Mouse (Mus musculus) left cerebral cortex, postnatal 36 days (tissue): ENCODE results near the gene Pigc. TPM values are rescaled to one million over a fixed set of nuclear protein-coding genes. Genes with fewer than 3 reads are reported as not detected.

Experiments used
- DNase-seq, 2 experiments: peaks; one replicate each; pipeline ENCODE4 v3.0.0; 2021 to 2022; ENCODE audit warnings: low spot score in 2 of 2, mixed read lengths in 1 of 2
- intact Hi-C: fragments of 180-260 bp; cut with DNase I; formaldehyde crosslinking; loops from one replicate; pipeline ENCODE4 v1.15.1; 2025
- total RNA-seq, 2 experiments: library from RNA; stranded (reverse); gene quantifications; 2 replicates each; pipeline ENCODE4 v1.2.3; 2021

The Pigc gene
- total RNA-seq, 2 experiments from 2014 or later = 12.3 to 16.9 TPM

DNA sequence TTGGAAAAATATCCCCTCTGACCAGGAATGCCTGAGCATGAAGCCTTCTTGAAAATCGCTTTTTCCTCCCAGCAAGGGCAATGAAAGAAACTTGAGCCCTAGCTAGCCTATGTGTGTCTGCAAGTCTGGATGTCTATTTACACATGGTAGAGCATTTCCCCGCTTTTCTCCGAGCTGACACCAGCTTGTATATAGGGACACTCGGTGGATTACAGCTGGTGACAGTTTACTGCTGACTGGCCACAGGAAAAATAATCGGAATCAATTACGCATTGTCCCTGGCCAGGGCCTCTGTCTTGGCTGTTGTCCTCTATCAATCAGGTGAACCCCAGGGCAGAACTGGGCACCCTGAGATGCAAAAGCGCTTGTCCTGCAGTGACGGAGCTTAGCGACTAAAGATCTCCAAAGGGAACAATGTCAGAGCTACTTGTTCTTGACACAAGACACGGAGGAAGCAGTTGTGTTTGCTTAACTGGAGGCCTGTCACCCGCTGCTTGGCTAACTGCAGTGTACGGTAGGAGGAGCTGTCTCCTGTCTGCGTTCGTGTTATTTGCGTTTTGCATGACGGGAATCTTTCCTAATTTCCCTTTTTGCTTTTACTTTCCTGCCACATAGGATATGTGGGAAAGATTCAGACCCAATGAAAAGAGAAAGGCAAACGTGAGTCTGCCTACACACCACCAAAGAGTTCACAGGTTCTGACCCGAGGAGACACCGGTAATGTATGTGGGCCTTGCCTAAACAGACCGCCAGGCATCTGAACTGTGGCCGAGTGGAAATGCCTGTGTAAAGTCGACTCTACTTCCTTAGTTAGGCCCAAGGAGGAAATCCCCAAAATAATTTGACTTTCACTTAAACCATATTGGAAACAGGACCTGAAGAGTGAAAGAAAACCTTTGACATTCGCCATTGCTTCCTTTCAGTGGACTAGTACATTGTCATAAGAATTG, 36.1 kb downstream of the Pigc start:
- intact Hi-C loops = no loop called here
- no peak for DNase-seq

DNA sequence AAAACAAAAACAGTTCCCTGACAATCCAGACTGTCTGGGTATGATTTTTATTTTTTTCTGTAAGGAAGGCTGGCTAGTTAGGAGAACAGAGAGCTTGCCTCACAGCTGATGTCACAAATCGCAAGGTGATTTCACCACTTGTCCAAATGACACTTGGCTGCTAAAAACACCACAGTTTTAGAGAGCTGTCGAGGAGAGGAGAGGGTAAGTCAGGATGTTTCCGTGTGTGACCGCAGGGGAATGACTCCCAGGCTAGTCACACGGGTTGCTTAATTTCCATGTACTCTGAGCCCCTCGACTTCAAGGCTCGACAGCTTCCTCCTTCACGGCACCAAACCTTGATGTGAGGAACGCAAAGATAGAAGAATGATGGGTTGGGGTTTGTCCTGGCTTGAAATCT, 37.1 kb downstream of the Pigc start:
- intact Hi-C loops = no loop called here
- DNase-seq = no peak

DNA sequence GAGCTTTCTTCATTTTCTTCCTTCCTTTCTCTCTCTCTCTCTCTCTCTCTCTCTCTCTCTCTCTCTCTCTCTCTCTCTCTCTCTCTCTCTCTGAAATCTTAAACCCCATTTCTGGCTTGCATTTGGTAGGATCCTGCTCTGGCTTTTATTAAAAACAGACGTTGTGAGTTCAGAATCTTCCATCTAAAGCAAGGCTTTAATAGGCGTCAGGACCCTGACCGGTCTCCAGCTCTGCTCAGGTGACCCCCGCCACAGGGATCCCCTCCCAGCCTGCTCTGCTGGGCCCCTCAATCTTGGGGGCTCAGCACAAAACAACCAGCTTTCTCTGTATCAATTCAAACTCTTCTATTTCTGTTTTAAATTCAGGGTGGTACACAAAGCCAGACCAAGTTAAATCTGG, 39.2 kb downstream of the Pigc start:
- no peak for DNase-seq
- intact Hi-C loops = no loop called here

DNA sequence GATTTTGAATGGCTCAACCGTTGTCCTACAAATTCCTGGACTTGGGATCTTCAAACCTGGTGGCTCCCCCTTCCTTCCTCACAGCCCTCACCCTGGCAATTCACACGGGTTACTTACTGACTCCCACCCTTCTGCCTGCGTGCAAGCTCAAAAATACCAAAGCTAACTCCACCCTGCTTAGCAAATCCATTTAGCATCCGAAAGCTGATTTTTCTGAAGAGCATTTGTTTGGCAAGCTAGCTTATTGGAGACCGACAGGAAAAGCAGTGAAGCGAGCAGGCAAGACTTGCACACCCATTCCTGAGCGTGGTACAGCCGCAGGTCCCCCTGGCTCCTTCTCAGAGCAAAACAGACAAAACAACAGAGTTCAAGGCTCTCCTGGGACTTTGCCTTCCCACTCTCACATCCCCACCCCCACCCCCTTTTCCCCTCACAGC, 39.7 kb downstream of the Pigc start:
- no peak for DNase-seq
- intact Hi-C loops = no loop called here

DNA sequence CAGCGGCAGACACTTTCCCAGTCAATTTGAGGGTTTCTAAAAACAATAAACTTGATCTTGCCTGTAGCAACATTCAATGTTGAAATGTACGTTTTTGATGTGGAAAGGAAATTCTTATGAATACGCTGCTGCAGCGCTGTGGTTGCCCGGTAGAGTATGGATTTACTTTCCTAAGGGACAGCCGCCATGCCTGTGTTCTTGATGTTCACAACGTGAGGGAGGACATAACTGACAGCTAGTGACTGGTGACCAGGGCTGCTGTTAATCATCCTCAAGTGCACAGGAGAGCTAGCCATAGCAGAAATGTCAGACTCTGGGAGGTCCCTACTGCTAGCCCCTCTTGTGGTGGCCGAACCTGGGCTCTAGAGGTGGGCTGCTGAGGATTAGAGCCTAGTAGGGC, 40.1 kb downstream of the Pigc start:
- DNase-seq = no peak
- intact Hi-C loops = no loop called here

DNA sequence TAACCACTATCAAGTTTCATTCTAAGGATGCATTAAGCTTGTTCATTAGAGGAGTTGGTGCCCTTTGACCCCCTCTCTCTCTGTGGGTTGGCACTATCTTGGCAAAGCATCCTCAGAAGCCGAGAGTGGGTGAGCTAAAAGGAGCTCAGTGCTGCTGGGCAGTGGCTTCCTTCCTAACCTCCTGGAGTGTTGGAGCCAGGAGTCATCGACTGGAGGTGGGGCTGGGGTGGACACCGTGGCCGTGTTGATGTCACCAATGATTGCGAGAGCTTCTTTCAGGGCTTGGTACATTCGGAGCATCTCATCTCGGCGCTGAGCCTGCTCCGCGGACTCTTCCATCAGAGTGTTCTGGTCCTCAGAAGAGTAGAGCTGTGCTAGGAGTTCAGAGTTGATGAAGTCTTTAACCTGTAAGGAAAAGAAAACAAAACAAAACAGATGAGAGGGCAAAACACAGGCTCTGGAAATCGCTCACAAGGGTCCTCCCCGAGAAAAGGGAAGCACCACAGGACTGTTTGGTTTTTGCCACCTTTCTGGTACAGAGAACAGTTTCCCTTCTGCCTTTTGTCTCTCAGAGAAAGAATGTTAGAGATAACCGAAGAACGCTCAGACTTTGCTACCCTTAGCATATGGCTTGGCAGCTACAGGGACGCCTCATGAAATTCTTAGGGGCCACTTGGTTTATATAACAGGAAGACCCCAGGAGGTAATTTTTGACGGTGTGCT, 42.7 kb downstream of the Pigc start:
- intact Hi-C loops = no loop called here

DNA sequence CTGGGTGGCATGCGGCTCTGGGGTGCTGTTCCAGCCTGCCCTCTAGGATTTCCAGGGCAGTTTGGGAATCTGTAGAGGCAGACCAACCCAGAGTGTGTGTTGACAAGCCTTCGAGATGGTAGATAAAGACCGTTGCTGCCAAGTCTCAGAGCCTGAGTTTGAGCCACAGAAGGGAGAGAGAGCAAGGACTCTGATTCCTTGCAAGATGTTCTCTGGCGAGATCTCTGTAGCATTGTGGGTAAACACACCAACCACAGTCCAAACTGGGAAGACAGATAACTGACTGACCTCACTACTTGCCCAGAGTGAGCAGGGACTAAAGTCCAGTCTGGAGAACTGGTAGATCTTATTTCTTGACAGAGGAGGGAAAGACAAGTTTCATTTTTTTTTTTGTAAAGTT, 44.6 kb downstream of the Pigc start:
- intact Hi-C loops = no loop called here
- no peak for DNase-seq

More for the DNA sequence above, 42.7 kb downstream of the Pigc start:
- DNase-seq = no peak

DNA sequence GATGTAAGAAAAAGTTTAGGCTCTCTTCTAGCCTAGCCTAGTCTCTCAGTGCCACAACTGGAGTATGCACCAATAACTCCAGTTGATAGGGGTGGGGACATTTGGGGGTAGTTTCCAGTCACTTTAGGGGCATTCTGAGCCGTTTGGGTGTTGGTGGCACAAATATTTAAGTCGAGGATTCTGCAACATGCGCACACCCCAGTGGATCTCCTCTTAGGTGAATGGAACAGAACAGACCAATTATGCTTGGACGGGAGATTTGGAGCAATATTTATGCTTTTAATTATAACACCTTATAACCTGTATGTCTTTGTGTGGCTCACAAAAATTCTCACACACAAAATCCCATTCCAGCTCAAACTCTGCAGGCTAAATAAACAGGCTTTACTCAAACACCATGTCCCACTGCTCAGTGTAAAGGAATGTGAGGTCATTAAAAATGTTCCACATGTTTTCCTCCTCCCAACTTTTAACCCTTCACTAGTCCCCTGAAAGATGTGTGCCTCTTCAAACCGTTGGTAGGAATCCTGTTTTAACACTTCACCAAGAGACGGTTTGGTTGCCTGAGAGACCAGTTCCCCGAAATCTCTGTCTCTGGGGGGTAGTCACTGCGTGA, 46.4 kb downstream of the Pigc start:
- no peak for DNase-seq
- intact Hi-C loops = no loop called here

DNA sequence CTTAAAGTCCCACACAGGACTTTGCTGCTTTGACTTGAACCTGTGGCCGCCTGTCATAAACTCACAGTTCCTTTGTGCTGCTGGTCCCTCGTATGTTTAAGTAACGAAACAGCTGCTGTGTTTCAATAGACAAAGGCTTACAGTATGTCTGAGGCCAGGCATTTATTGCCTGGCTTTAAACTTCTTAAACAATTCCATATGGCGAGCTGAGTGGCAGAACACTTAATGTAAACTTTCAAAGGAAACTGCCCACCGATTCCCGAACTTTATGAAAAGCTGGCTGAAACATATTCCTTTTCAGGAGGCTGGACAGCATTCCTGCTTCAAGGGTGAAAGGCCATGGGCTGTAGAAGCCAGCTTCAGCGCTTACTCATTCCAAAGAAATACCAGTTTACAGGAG, 48.0 kb downstream of the Pigc start:
- intact Hi-C loops = no loop called here
- DNase-seq = no peak

DNA sequence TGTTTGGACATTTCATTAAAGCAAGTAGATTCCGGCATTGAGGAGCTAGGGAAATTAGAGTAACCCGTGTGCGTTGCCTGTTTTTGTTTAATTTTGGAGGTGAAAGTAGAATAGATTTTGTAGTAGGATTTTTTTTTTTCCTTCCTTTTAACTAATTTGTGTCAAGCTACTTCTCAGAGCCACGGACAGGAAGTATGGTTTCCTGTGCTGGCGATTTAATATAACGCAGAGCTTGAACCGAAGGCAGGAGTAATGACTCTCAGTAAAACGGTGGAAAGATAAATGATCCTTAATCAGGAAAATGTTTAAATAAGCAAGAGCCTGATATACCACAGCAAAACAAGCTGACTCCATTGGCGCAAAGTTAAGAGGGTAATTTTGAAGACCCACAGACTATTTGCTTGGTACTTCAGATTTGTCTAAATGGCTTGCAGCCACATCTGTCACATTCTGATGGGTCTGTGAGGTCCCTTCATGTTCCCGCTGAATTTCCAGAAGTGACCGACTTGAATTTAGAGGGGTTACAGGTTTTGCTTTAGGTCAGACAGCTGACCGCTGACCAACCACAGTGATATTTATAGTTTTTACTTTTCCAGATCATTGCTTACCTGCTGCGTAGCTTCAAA, 49.1 kb downstream of the Pigc start:
- DNase-seq = no peak
- intact Hi-C loops = no loop called here

DNA sequence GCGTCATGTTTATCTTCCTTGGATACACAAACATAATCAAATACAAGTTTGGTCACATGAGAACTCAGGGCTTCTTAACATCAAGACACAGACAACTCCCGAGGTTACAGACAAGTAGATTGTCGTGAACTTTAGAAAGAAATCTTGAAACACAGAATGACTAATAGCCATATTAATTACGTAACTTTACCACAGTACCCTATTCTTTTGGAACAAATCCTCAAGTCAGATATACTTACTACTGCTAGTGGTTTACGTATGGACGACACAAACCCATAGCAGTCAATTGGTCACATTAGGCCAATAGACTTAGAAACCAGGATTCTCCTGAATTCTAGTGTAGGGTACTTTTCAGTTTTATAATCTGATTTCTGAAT, 49.6 kb downstream of the Pigc start:
- intact Hi-C loops = no loop called here

DNA sequence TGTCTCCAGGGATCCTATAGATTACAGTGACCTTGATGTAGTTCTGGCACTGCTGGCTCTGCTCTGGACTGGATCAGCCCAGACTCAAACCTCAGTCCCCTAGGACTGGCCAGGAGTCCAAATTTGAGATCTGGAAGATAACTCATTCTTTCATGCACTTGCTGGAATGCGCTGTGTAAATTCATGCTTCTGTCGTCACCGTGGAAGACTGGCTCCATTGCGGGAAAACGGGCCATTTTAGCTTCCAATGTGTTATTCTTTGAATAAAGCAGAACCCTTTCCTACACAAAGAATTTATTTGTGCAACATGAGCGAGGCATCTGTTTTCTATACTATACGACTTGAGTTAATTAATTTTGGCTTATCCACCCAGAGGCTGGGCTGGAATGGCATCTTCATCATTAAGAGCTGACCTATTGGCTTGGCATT, 51.3 kb downstream of the Pigc start:
- intact Hi-C loops = no loop called here
- DNase-seq = no peak

More for the DNA sequence above, 49.6 kb downstream of the Pigc start:
- DNase-seq = no peak

DNA sequence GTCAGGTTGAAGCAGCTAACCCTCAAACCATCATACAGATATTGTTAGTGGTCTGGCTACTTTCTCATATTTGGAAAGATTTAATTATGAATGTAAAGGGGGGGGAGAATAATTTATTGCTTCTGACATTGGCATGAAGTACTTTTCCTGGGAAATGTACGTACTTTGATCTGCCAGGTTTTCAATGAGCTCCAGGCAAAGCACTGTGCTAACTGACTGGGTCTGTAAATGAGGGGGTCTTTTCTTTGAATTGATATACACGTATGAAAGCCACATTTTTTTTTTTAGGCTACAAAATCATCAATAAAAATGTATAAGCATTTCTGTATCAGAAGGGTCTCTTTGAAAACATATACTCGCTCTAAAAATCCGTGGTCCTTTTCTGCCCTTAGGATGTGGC, 51.8 kb downstream of the Pigc start:
- intact Hi-C loops = no loop called here
- no peak for DNase-seq

Other genes with a start within 250 kb of the Pigc start
- gene Fasl, start 180.7 kb upstream of the Pigc start, total RNA-seq = not detected
- 10 to 100 TPM; 34.2 to 39.8 TPM for gene Suco, start 92.5 kb upstream of the Pigc start, total RNA-seq
- gene 4930558K02Rik, start 10.4 kb downstream of the Pigc start, total RNA-seq = not detected